Mouse (Mus musculus): ENCODE measurements around the gene Jmy.

Gene Jmy

GRCm38 (mm10) chr13:93458616-93459015 lies 41.0 kb downstream of the Jmy start:
- no peak for DNase-seq (ENCODE audit: low spot score)

GRCm38 (mm10) chr13:93453275-93453674 lies 46.3 kb downstream of the Jmy start:
- DNase-seq (ENCODE audit: low spot score), result no peak

GRCm38 (mm10) chr13:93440167-93440566 lies 59.4 kb downstream of the Jmy start:
- DNase-seq (ENCODE audit: low spot score), result no peak

GRCm38 (mm10) chr13:93429205-93429604 lies 70.4 kb downstream of the Jmy start:
- DNase-seq (ENCODE audit: low spot score), result no peak

GRCm38 (mm10) chr13:93427920-93428876 lies 71.4 kb downstream of the Jmy start:
- no peak for DNase-seq (ENCODE audit: low spot score)

GRCm38 (mm10) chr13:93423224-93423623 lies 76.4 kb downstream of the Jmy start:
- DNase-seq (ENCODE audit: low spot score), result no peak

- no peak for DNase-seq (ENCODE audit: low spot score)
These were observed 79.8 kb downstream of the Jmy start for GRCm38 (mm10) chr13:93419779-93420178.

- no peak for DNase-seq (ENCODE audit: low spot score)
These were observed 81.3 kb downstream of the Jmy start for GRCm38 (mm10) chr13:93418292-93418691.

- no peak for DNase-seq (ENCODE audit: low spot score)
These were observed 84.6 kb downstream of the Jmy start for GRCm38 (mm10) chr13:93415055-93415454.

- DNase-seq (ENCODE audit: low spot score), result no peak
These were observed 89.3 kb downstream of the Jmy start for GRCm38 (mm10) chr13:93410343-93410742.

- no peak for DNase-seq (ENCODE audit: low spot score)
These were observed 92.8 kb downstream of the Jmy start for GRCm38 (mm10) chr13:93406855-93407254.

- no peak for DNase-seq (ENCODE audit: low spot score)
These were observed 97.7 kb downstream of the Jmy start for GRCm38 (mm10) chr13:93401947-93402346.

- DNase-seq (ENCODE audit: low spot score), result no peak
These were observed 99.8 kb downstream of the Jmy start for GRCm38 (mm10) chr13:93399710-93400216.

- no peak for DNase-seq (ENCODE audit: low spot score)
These were observed 110.4 kb downstream of the Jmy start for GRCm38 (mm10) chr13:93389242-93389625.

- DNase-seq (ENCODE audit: low spot score), result no peak
These were observed 110.9 kb downstream of the Jmy start for GRCm38 (mm10) chr13:93388594-93389241.

- DNase-seq (ENCODE audit: low spot score), result no peak
These were observed 112.2 kb downstream of the Jmy start for GRCm38 (mm10) chr13:93387440-93387839.

GRCm38 (mm10) chr13:93385147-93385546 lies 114.5 kb downstream of the Jmy start:
- DNase-seq (ENCODE audit: low spot score), result no peak

- DNase-seq (ENCODE audit: low spot score), result no peak
These were observed 115.1 kb downstream of the Jmy start for GRCm38 (mm10) chr13:93384481-93384880.

- DNase-seq (ENCODE audit: low spot score), result no peak
These were observed 116.0 kb downstream of the Jmy start for GRCm38 (mm10) chr13:93383620-93384019.

- no peak for DNase-seq (ENCODE audit: low spot score)
These were observed 116.5 kb downstream of the Jmy start for GRCm38 (mm10) chr13:93383092-93383491.

GRCm38 (mm10) chr13:93381301-93381700 lies 118.3 kb downstream of the Jmy start:
- no peak for DNase-seq (ENCODE audit: low spot score)

GRCm38 (mm10) chr13:93380399-93381063 lies 119.1 kb downstream of the Jmy start:
- DNase-seq (ENCODE audit: low spot score), result no peak
